Mouse (Mus musculus): Measurements from ENCODE around the gene Cbr1. TPM values are rescaled to one million over a fixed set of nuclear protein-coding genes. Genes with fewer than 3 reads are reported as not detected.
A peak's percentile ranks its signal among the peaks of the same experiment; 100 is the strongest.

Gene Cbr1
- 32.9 and 35.3 TPM in 2 replicates for total RNA-seq (2012; rRNA removed)

GRCm38 (mm10) chr16:93605553-93605952, at the start of gene Cbr1:
TSS of gene Cbr1 (plus strand) at chr16:93605853.
- in situ Hi-C loops (cut with MboI; ENCODE audit: low sequenced_read_pairs in 2 of 2, unreplicated experiment in 2 of 2) = no loop called here
- Histone ChIP-seq H3K4me3 (ENCODE audit: insufficient read depth in 1 of 2, low read depth in 1 of 2, low read length in 2 of 2, poor library complexity in 1 of 2, severe bottlenecking in 1 of 2) (peak within 1 kb of the TSS; percentile 43 to 68), H3K36me3 (ENCODE audit: control insufficient read depth, insufficient read depth, low read length, poor library complexity, severe bottlenecking) (no peaks in the 10 kb centered on the region), H3K27ac (ENCODE audit: insufficient read depth, low read depth, low read length, poor library complexity, severe bottlenecking) (no peak within 1 kb of the TSS), H3K4me1 (ENCODE audit: control insufficient read depth in 2 of 2, insufficient read depth in 2 of 2, low read length in 2 of 2, poor library complexity in 1 of 2) (peaks cover 0 to 3% of the 10 kb centered on the region in 2 experiments; a peak in 1 of 4 replicates), H3K9ac (ENCODE audit: insufficient read depth, low read depth, low read length, poor library complexity, severe bottlenecking) (no peak within 1 kb of the TSS; the same call in 1 of the 2 replicates), H3K9me3 (ENCODE audit: control insufficient read depth, insufficient read depth, low read depth, low read length) (no peaks in the 10 kb centered on the region)
- TF ChIP-seq MAFK (IDR thresholded peaks at IDR 0.05; ENCODE audit: insufficient read depth, low read depth, low read length) (no peak), CHD2 (IDR thresholded peaks at IDR 0.05; ENCODE audit: low read depth, low read length) (no peak), ZNF384 (IDR thresholded peaks at IDR 0.05; ENCODE audit: low read depth, low read length) (no peak), ZC3H11A (IDR thresholded peaks at IDR 0.05; ENCODE audit: borderline replicate concordance, low read depth, low read length) (no peak), HCFC1 (IDR thresholded peaks at IDR 0.05; ENCODE audit: borderline replicate concordance, insufficient read depth, low read length) (no peak)
- no peak for DNase-seq (ENCODE audit: low read depth, low spot score)

GRCm38 (mm10) chr16:93557646-93558045, 48.0 kb upstream of the Cbr1 start:
- Histone ChIP-seq H3K4me3 (ENCODE audit: insufficient read depth in 1 of 2, low read depth in 1 of 2, low read length in 2 of 2, poor library complexity in 1 of 2, severe bottlenecking in 1 of 2) (no peak overlapping the region), H3K27ac (ENCODE audit: insufficient read depth, low read depth, low read length, poor library complexity, severe bottlenecking) (no peak overlapping the region), H3K36me3 (ENCODE audit: control insufficient read depth, insufficient read depth, low read length, poor library complexity, severe bottlenecking) (no peaks in the 10 kb centered on the region), H3K9me3 (ENCODE audit: control insufficient read depth, insufficient read depth, low read depth, low read length) (no peaks in the 10 kb centered on the region), H3K9ac (ENCODE audit: insufficient read depth, low read depth, low read length, poor library complexity, severe bottlenecking) (no peak overlapping the region), H3K4me1 (ENCODE audit: control insufficient read depth in 2 of 2, insufficient read depth in 2 of 2, low read length in 2 of 2, poor library complexity in 1 of 2) (peaks cover 5% of the 10 kb centered on the region in 2 experiments; a peak in 3 of 4 replicates)
- in situ Hi-C loops (cut with MboI; ENCODE audit: low sequenced_read_pairs in 2 of 2, unreplicated experiment in 2 of 2) = no loop called here
- no peak for DNase-seq (ENCODE audit: low read depth, low spot score)
- no peak for TF ChIP-seq ZC3H11A (IDR thresholded peaks at IDR 0.05; ENCODE audit: borderline replicate concordance, low read depth, low read length)
- TF ChIP-seq CHD2 (IDR thresholded peaks at IDR 0.05; ENCODE audit: low read depth, low read length) = no peak
- no peak for TF ChIP-seq MAFK (IDR thresholded peaks at IDR 0.05; ENCODE audit: insufficient read depth, low read depth, low read length)
- no peak for TF ChIP-seq ZNF384 (IDR thresholded peaks at IDR 0.05; ENCODE audit: low read depth, low read length)
- no peak for TF ChIP-seq HCFC1 (IDR thresholded peaks at IDR 0.05; ENCODE audit: borderline replicate concordance, insufficient read depth, low read length)

- no peak for TF ChIP-seq HCFC1 (IDR thresholded peaks at IDR 0.05; ENCODE audit: borderline replicate concordance, insufficient read depth, low read length)
- TF ChIP-seq ZC3H11A (IDR thresholded peaks at IDR 0.05; ENCODE audit: borderline replicate concordance, low read depth, low read length) = no peak
- TF ChIP-seq MAFK (IDR thresholded peaks at IDR 0.05; ENCODE audit: insufficient read depth, low read depth, low read length) = no peak
- TF ChIP-seq ZNF384 (IDR thresholded peaks at IDR 0.05; ENCODE audit: low read depth, low read length) = no peak
- TF ChIP-seq CHD2 (IDR thresholded peaks at IDR 0.05; ENCODE audit: low read depth, low read length) = no peak
- no peak overlapping the region for H3K4me3 ChIP-seq (ENCODE audit: insufficient read depth in 1 of 2, low read depth in 1 of 2, low read length in 2 of 2, poor library complexity in 1 of 2, severe bottlenecking in 1 of 2)
- no peak overlapping the region for H3K9ac ChIP-seq (ENCODE audit: insufficient read depth, low read depth, low read length, poor library complexity, severe bottlenecking)
- in situ Hi-C loops (cut with MboI; ENCODE audit: low sequenced_read_pairs in 2 of 2, unreplicated experiment in 2 of 2) = no loop called here
- peaks cover 5% of the 10 kb centered on the region in 2 experiments; a peak in 3 of 4 replicates for H3K4me1 ChIP-seq (ENCODE audit: control insufficient read depth in 2 of 2, insufficient read depth in 2 of 2, low read length in 2 of 2, poor library complexity in 1 of 2)
- no peaks in the 10 kb centered on the region for H3K9me3 ChIP-seq (ENCODE audit: control insufficient read depth, insufficient read depth, low read depth, low read length)
- no peak overlapping the region for H3K27ac ChIP-seq (ENCODE audit: insufficient read depth, low read depth, low read length, poor library complexity, severe bottlenecking)
- H3K36me3 ChIP-seq (ENCODE audit: control insufficient read depth, insufficient read depth, low read length, poor library complexity, severe bottlenecking) = no peaks in the 10 kb centered on the region
- no peak for DNase-seq (ENCODE audit: low read depth, low spot score)
Observed at GRCm38 (mm10) chr16:93558499-93558898, 47.2 kb upstream of the Cbr1 start.

GRCm38 (mm10) chr16:93572383-93572782, 33.3 kb upstream of the Cbr1 start:
- no peak overlapping the region for H3K4me3 ChIP-seq (ENCODE audit: insufficient read depth in 1 of 2, low read depth in 1 of 2, low read length in 2 of 2, poor library complexity in 1 of 2, severe bottlenecking in 1 of 2)
- H3K4me1 ChIP-seq (ENCODE audit: control insufficient read depth in 2 of 2, insufficient read depth in 2 of 2, low read length in 2 of 2, poor library complexity in 1 of 2) = peaks cover 0 to 6% of the 10 kb centered on the region in 2 experiments; a peak in 2 of 4 replicates
- in situ Hi-C loops (cut with MboI; ENCODE audit: low sequenced_read_pairs in 2 of 2, unreplicated experiment in 2 of 2) = no loop called here
- no peak overlapping the region for H3K27ac ChIP-seq (ENCODE audit: insufficient read depth, low read depth, low read length, poor library complexity, severe bottlenecking)
- DNase-seq (ENCODE audit: low read depth, low spot score) = no peak
- no peak overlapping the region for H3K9ac ChIP-seq (ENCODE audit: insufficient read depth, low read depth, low read length, poor library complexity, severe bottlenecking)
- H3K36me3 ChIP-seq (ENCODE audit: control insufficient read depth, insufficient read depth, low read length, poor library complexity, severe bottlenecking) = no peaks in the 10 kb centered on the region
- TF ChIP-seq ZNF384 (IDR thresholded peaks at IDR 0.05; ENCODE audit: low read depth, low read length) (no peak), CHD2 (IDR thresholded peaks at IDR 0.05; ENCODE audit: low read depth, low read length) (no peak), HCFC1 (IDR thresholded peaks at IDR 0.05; ENCODE audit: borderline replicate concordance, insufficient read depth, low read length) (no peak), ZC3H11A (IDR thresholded peaks at IDR 0.05; ENCODE audit: borderline replicate concordance, low read depth, low read length) (no peak), MAFK (IDR thresholded peaks at IDR 0.05; ENCODE audit: insufficient read depth, low read depth, low read length) (no peak)
- no peaks in the 10 kb centered on the region for H3K9me3 ChIP-seq (ENCODE audit: control insufficient read depth, insufficient read depth, low read depth, low read length)
